Mouse (Mus musculus) small intestine, adult 2 months (tissue): Measurements from ENCODE around the gene Med12.

ENCODE experiments used
- CTCF ChIP-seq: fragments of 200-500 bp; IDR thresholded peaks from 2 replicates; pipeline ENCODE4 v1.5.1; 2012; ENCODE audit warnings: low read depth, mild to moderate bottlenecking, control low read depth, inconsistent platforms, low read length, moderate library complexity, mixed read lengths; ENCODE audit not compliant: insufficient replicate concordance, insufficient read length; ENCODE audit errors: extremely low read depth
- POLR2A ChIP-seq: fragments of 200-500 bp; IDR thresholded peaks from 2 replicates; pipeline ENCODE4 v1.6.1; 2012; ENCODE audit warnings: low read depth, mild to moderate bottlenecking, control low read depth, inconsistent platforms, low read length, moderate library complexity

DNA sequence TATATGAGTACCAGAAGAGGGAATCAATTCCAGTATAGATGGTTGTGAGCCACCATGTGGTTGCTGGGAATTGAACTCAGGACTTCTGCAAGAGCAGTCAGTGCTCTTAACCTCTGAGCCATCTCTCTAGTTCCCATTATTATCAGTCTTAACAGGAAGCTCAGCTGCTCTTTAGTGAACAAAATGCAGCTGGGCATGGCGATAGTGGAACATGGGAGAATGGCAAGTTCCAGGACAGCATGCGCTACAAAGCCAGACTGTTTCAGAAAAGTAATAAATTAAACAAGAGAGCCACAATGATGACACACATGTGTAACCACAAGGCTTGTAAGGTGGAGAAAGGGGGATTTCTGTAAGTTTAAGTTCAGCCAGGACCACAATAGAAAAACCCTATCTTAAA lies 71.6 kb downstream of the Med12 start:
- TF ChIP-seq POLR2A (no peak), CTCF (no peak)
